Mouse (Mus musculus) MEL (cell line): ENCODE measurements around the gene Stxbp1. TPM values are rescaled to one million over a fixed set of nuclear protein-coding genes. Genes with fewer than 3 reads are reported as not detected.

ENCODE experiments used
- DNase-seq: peaks from one replicate; pipeline ENCODE4 v3.0.0; 2011; ENCODE audit warnings: low read depth, low spot score
- H3K27ac ChIP-seq: 2 replicates; pipeline ENCODE4 v1.5.1; 2012; ENCODE audit warnings: low read depth, mild to moderate bottlenecking, control low read depth, low read length, moderate library complexity; ENCODE audit not compliant: control insufficient read depth
- H3K27me3 ChIP-seq, 2 experiments: fragments of 150-350 bp in 1 of 2; sonication (generic) in 1 of 2; 2 replicates each; pipeline ENCODE4 v1.6.1; 2012; ENCODE audit warnings: low read length in 2 of 2, mild to moderate bottlenecking in 2 of 2, improper control_type of control experiment in 1 of 2, moderate library complexity in 1 of 2; ENCODE audit not compliant: insufficient read depth in 2 of 2, control insufficient read depth in 1 of 2
- H3K36me3 ChIP-seq, 2 experiments: 2 replicates each; pipeline ENCODE4 v1.6.1; 2012 to 2014; ENCODE audit warnings: low read length in 2 of 2, improper control_type of control experiment in 1 of 2, inconsistent platforms in 1 of 2, mild to moderate bottlenecking in 1 of 2; ENCODE audit not compliant: insufficient read depth in 2 of 2, control insufficient read depth in 1 of 2
- H3K4me1 ChIP-seq, 2 experiments: fragments of 150-350 bp in 1 of 2; sonication (generic) in 1 of 2; 2 replicates each; pipeline ENCODE4 v1.6.1; 2012; ENCODE audit warnings: low read length in 2 of 2, improper control_type of control experiment in 1 of 2, mild to moderate bottlenecking in 1 of 2; ENCODE audit not compliant: insufficient read depth in 2 of 2, control insufficient read depth in 1 of 2
- H3K4me3 ChIP-seq, 2 experiments: fragments of 150-350 bp in 1 of 2; sonication (generic) in 1 of 2; 2 replicates each; pipeline ENCODE4 v1.5.1; 2012; ENCODE audit warnings: low read depth in 2 of 2, low read length in 2 of 2, mild to moderate bottlenecking in 2 of 2, moderate library complexity in 2 of 2, control low read depth in 1 of 2, improper control_type of control experiment in 1 of 2; ENCODE audit not compliant: control insufficient read depth in 1 of 2, insufficient read depth in 1 of 2
- H3K79me2 ChIP-seq: 2 replicates; pipeline ENCODE4 v1.6.1; 2012; ENCODE audit warnings: mild to moderate bottlenecking, low read length, moderate library complexity; ENCODE audit not compliant: control insufficient read depth, poor library complexity, insufficient read depth
- H3K9ac ChIP-seq: 2 replicates; pipeline ENCODE4 v1.6.1; 2012; ENCODE audit warnings: low read depth, mild to moderate bottlenecking, control low read depth, low read length, moderate library complexity; ENCODE audit not compliant: control insufficient read depth, poor library complexity, severe bottlenecking
- H3K9me3 ChIP-seq: fragments of 150-350 bp; sonication (generic); replicated peaks from 2 replicates; pipeline ENCODE4 v1.6.1; 2012; ENCODE audit warnings: mild to moderate bottlenecking, low read length, improper control_type of control experiment, moderate library complexity; ENCODE audit not compliant: insufficient read depth
- CHD1 ChIP-seq: IDR thresholded peaks from 2 replicates; pipeline ENCODE4 v1.6.1; 2012; ENCODE audit warnings: low read depth, mild to moderate bottlenecking, inconsistent platforms, low read length, improper control_type of control experiment
- CHD2 ChIP-seq: IDR thresholded peaks from 2 replicates; pipeline ENCODE4 v1.6.1; 2011; ENCODE audit warnings: low read length, improper control_type of control experiment
- CTCF ChIP-seq, 3 experiments: IDR thresholded peaks in 2 of 3; conservative IDR thresholded peaks in 1 of 3; 2 replicates each; pipeline ENCODE4 v1.5.1; 2011 to 2012; ENCODE audit warnings: low read length in 3 of 3, low read depth in 2 of 3, mild to moderate bottlenecking in 2 of 3, improper control_type of control experiment in 1 of 3, inconsistent platforms in 1 of 3, mixed read lengths in 1 of 3, moderate library complexity in 1 of 3; ENCODE audit not compliant: control insufficient read depth in 1 of 3, insufficient read depth in 1 of 3, poor library complexity in 1 of 3, severe bottlenecking in 1 of 3
- E2F4 ChIP-seq: IDR thresholded peaks from 2 replicates; pipeline ENCODE4 v1.6.1; 2011; ENCODE audit warnings: low read depth, low read length, improper control_type of control experiment, borderline replicate concordance
- ELF1 ChIP-seq: IDR thresholded peaks from 2 replicates; pipeline ENCODE4 v1.6.1; 2014; ENCODE audit warnings: low read depth, mild to moderate bottlenecking, inconsistent platforms, low read length, improper control_type of control experiment, moderate library complexity
- EP300 ChIP-seq, 2 experiments: IDR thresholded peaks; 2 replicates each; pipeline ENCODE4 v1.6.1; 2011; ENCODE audit warnings: improper control_type of control experiment in 2 of 2, low read length in 2 of 2, low read depth in 1 of 2, mild to moderate bottlenecking in 1 of 2
- GATA1 ChIP-seq: IDR thresholded peaks from 2 replicates; pipeline ENCODE4 v1.6.1; 2011; ENCODE audit warnings: low read depth, low read length, improper control_type of control experiment
- HCFC1 ChIP-seq: IDR thresholded peaks from 2 replicates; pipeline ENCODE4 v1.6.1; 2012; ENCODE audit warnings: low read depth, mild to moderate bottlenecking, inconsistent platforms, low read length, improper control_type of control experiment, moderate library complexity
- JUND ChIP-seq: IDR thresholded peaks from 2 replicates; pipeline ENCODE4 v1.6.1; 2011; ENCODE audit warnings: low read depth, mild to moderate bottlenecking, improper control_type of control experiment, low read length
- MAFK ChIP-seq: IDR thresholded peaks from 2 replicates; pipeline ENCODE4 v1.6.1; 2011; ENCODE audit warnings: low read depth, mild to moderate bottlenecking, low read length, improper control_type of control experiment, borderline replicate concordance
- MEF2A ChIP-seq: IDR thresholded peaks from 2 replicates; pipeline ENCODE4 v1.6.1; 2014; ENCODE audit warnings: low read depth, mild to moderate bottlenecking, inconsistent platforms, low read length, improper control_type of control experiment; ENCODE audit not compliant: poor library complexity, insufficient replicate concordance, severe bottlenecking; ENCODE audit errors: extremely low read depth
- MXI1 ChIP-seq: IDR thresholded peaks from 2 replicates; pipeline ENCODE4 v1.6.1; 2011; ENCODE audit warnings: mild to moderate bottlenecking, low read depth, low read length, improper control_type of control experiment
- MYB ChIP-seq: IDR thresholded peaks from 2 replicates; pipeline ENCODE4 v1.6.1; 2011; ENCODE audit warnings: mild to moderate bottlenecking, low read depth, low read length, improper control_type of control experiment
- MYC ChIP-seq: IDR thresholded peaks from 2 replicates; pipeline ENCODE4 v1.6.1; 2011; ENCODE audit warnings: low read depth, mild to moderate bottlenecking, low read length, improper control_type of control experiment, moderate library complexity
- POLR2A ChIP-seq, 2 experiments: IDR thresholded peaks; 2 replicates each; pipeline ENCODE4 v1.6.1; 2011 to 2012; ENCODE audit warnings: low read length in 2 of 2, mild to moderate bottlenecking in 2 of 2, control low read depth in 1 of 2, improper control_type of control experiment in 1 of 2, low read depth in 1 of 2, moderate library complexity in 1 of 2; ENCODE audit not compliant: control insufficient read depth in 1 of 2, insufficient read depth in 1 of 2, poor library complexity in 1 of 2
- POLR2AphosphoS2 ChIP-seq: IDR thresholded peaks from 2 replicates; pipeline ENCODE4 v1.6.1; 2011; ENCODE audit warnings: low read length, improper control_type of control experiment
- SIN3A ChIP-seq: IDR thresholded peaks from 2 replicates; pipeline ENCODE4 v1.6.1; 2012; ENCODE audit warnings: low read length, improper control_type of control experiment, inconsistent platforms
- SMC3 ChIP-seq: IDR thresholded peaks from 2 replicates; pipeline ENCODE4 v1.6.1; 2011; ENCODE audit warnings: low read depth, low read length, improper control_type of control experiment
- TAL1 ChIP-seq: IDR thresholded peaks from 2 replicates; pipeline ENCODE4 v1.6.1; 2012; ENCODE audit warnings: mild to moderate bottlenecking, inconsistent platforms, low read length, moderate library complexity, mixed read lengths
- TBP ChIP-seq: IDR thresholded peaks from 2 replicates; pipeline ENCODE4 v1.8.0; 2011; ENCODE audit warnings: low read depth, low read length, improper control_type of control experiment
- TCF12 ChIP-seq: IDR thresholded peaks from 2 replicates; pipeline ENCODE4 v1.6.1; 2014; ENCODE audit warnings: low read depth, mild to moderate bottlenecking, inconsistent platforms, low read length, improper control_type of control experiment, moderate library complexity
- ZNF384 ChIP-seq: IDR thresholded peaks from 2 replicates; pipeline ENCODE4 v1.6.1; 2012; ENCODE audit warnings: low read depth, mild to moderate bottlenecking, inconsistent platforms, low read length, improper control_type of control experiment
- polyA plus RNA-seq, 2 experiments: library from polyadenylated mRNA; stranded (reverse) in 1 of 2; unstranded in 1 of 2; fragments of >175 nt in 1 of 2; fragments of >200 nt in 1 of 2; gene quantifications; 2 replicates each; pipeline versions ENCODE4 v1.2.1 to v1.2.4; 2012; ENCODE audit warnings: low replicate concordance in 2 of 2, low read depth in 1 of 2; ENCODE audit not compliant: insufficient read length in 2 of 2, insufficient read depth in 1 of 2, missing spikeins in 1 of 2
- total RNA-seq: library from RNA; depleted of rRNA; stranded (reverse); fragments of 300-350 nt; gene quantifications from 2 replicates; pipeline ENCODE4 v1.2.3, GENCODE M21; 2012

The Stxbp1 gene
- total and polyA plus RNA-seq, 3 experiments = 7.1 to 33.2 TPM; not detected in 1

- Histone ChIP-seq H3K9me3 (no peaks in the 10 kb centered on the region), H3K36me3 (peaks cover 0 to 36% of the 10 kb centered on the region in 2 experiments; a peak in 2 of 4 replicates), H3K4me3 (no peak overlapping the region), H3K9ac (no peak overlapping the region), H3K27ac (no peak overlapping the region), H3K79me2 (no peaks in the 10 kb centered on the region), H3K4me1 (peaks cover 18 to 41% of the 10 kb centered on the region in 2 experiments), H3K27me3 (no peaks in the 10 kb centered on the region)
- no peak for DNase-seq
- no peak for TF ChIP-seq ZNF384
- TF ChIP-seq MXI1 = no peak
- TF ChIP-seq CTCF (IDR thresholded peaks at IDR 0.05 in 2 of 3, conservative IDR thresholded peaks at IDR 0.05 in 1 of 3; ENCODE audit: control insufficient read depth in 1 of 3, insufficient read depth in 1 of 3, low read depth in 2 of 3, low read length in 3 of 3, poor library complexity in 1 of 3, severe bottlenecking in 1 of 3) = no peak
- TF ChIP-seq SMC3 = no peak
- no peak for TF ChIP-seq MEF2A
- TF ChIP-seq POLR2AphosphoS2 = no peak
- TF ChIP-seq GATA1 = no peak
- TF ChIP-seq E2F4 = no peak
- no peak for TF ChIP-seq JUND
- TF ChIP-seq SIN3A = no peak
- no peak for TF ChIP-seq CHD2
- TF ChIP-seq TBP = no peak
- TF ChIP-seq MAFK = no peak
- no peak for TF ChIP-seq TAL1
- no peak for TF ChIP-seq HCFC1
- no peak for TF ChIP-seq MYB
- no peak for TF ChIP-seq TCF12
- no peak for TF ChIP-seq MYC
- no peak for TF ChIP-seq EP300 (IDR thresholded peaks at IDR 0.05; ENCODE audit: low read depth in 1 of 2, low read length in 2 of 2)
Measured at GRCm38 (mm10) chr2:32891278-32891677, 44.2 kb upstream of the Stxbp1 start.

GRCm38 (mm10) chr2:32890280-32890679, 43.2 kb upstream of the Stxbp1 start:
- H3K9ac ChIP-seq = no peak overlapping the region
- H3K9me3 ChIP-seq = no peaks in the 10 kb centered on the region
- H3K27ac ChIP-seq = no peak overlapping the region
- no peaks in the 10 kb centered on the region for H3K79me2 ChIP-seq
- H3K4me1 ChIP-seq = peaks cover 18 to 41% of the 10 kb centered on the region in 2 experiments
- no peak overlapping the region for H3K4me3 ChIP-seq
- TF ChIP-seq CHD1 (no peak), POLR2A (IDR thresholded peaks at IDR 0.05; ENCODE audit: control insufficient read depth in 1 of 2, insufficient read depth in 1 of 2, low read depth in 1 of 2, low read length in 2 of 2, poor library complexity in 1 of 2) (no peak), GATA1 (no peak), ZNF384 (no peak), ELF1 (no peak), JUND (no peak), TCF12 (no peak)
- H3K36me3 ChIP-seq = peaks cover 0 to 36% of the 10 kb centered on the region in 2 experiments; a peak in 2 of 4 replicates
- peak; percentile 32 for DNase-seq
- H3K27me3 ChIP-seq = no peaks in the 10 kb centered on the region
